Mouse (Mus musculus) frontal cortex, postnatal 14 days (tissue): ENCODE data around the gene Zfp825.
"Not testable (repeated sequence)": the region's sequence is repeated elsewhere in the genome, so short reads cannot be mapped to it uniquely, and the experiment has no call there.

Experiments
- DNase-seq, 2 experiments: peaks; one replicate each; pipeline ENCODE4 v3.0.0; 2022; ENCODE audit warnings: low spot score in 2 of 2

Zfp825 gene

DNA sequence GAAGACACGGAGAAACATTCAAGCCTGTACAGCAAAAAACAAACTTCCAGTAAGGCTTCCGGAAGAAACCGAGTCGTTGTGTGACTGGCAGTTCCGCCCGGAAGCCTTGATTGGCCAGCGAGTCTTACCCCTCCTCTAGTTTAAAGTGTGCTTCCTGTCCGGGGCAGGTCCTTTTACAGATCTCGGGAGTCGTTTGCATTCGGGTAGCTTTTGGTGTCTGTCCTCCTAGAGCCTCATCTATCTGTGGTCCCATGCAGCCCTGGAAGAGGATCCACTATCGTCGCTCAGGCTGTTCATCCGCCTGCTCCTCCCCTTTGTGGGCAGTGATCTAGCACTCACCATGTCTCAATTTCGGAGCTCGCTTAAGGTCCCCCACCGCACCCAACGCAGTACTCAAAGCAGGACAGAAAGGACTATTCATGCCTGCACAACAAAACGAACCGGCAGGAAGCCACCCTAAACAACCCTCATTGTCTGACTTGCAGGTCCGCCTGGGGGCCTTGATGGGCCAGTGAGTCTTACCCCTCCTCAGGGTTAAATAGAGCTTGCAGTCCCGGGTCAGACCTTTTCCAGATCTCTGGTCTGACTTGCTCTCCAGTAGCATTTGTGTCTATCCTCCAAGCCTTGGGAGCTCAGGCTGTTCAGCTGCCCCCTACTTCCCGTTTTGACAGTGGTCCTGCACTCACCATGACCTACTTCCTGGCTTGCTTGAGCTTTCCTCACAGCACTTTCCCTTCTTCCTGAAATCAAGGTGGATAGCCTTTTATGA is at the start of gene Zfp825:
Zfp825 (minus strand) TSS at position 82 of the 769 bp plus-strand sequence.
- DNase-seq = peak; percentile 60 to 70

DNA sequence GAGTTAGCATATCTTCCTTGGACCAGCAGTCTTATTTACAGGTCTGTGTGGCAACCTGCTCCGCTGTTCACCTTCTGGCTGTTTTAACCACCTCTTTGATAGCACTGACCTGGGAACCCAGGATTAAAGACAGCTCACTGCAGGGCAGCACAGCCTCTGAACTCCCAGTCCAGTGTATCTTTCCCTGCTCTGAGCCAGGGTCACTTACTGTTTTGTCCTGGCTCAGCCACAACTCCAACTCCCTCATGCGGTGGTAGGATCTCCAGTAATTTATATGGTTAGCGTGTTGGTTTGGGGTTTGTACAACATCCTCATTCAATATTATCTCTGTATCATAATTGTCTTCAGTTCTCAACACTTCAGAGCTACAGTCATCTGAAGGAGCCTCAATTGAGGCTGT is 41.6 kb upstream of the Zfp825 start:
- not testable (repeated sequence) for DNase-seq

DNA sequence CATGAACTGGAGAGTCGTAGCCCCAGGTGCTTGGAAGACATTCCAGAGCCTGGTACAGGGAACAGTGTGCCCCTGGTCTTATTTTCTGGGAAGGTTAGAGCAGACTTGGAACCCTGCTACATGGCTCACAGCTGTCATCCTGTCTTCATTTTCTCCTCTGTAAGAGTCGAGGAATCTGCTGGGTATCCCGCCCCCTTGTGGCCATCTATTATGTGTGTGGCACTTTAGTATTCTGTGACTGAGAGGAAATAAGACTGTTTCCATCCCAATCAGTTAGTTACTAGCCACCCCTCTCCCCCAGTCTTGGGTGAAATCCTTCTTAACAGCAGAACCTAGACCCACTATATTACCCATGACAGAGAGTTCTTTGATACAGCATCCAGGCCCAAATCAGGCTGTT is 41.1 kb upstream of the Zfp825 start:
- DNase-seq = peak in 1 of 2 experiments; percentile 39

DNA sequence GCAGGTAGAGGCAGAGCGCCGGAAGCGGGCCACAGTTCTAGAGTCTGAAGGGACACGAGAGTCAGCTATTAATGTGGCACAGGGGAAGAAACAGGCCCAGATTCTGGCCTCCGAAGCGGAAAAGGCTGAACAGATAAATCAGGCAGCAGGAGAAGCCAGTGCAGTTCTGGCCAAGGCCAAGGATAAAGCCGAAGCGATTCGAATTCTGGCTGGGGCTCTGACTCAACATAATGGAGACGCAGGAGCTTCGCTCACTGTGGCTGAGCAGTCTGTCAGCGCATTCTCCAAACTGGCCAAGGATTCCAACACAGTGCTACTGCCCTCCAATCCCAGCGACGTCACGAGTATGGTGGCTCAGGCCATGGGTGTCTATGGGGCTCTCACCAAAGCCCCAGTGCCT is 40.3 kb upstream of the Zfp825 start:
- no peak for DNase-seq

DNA sequence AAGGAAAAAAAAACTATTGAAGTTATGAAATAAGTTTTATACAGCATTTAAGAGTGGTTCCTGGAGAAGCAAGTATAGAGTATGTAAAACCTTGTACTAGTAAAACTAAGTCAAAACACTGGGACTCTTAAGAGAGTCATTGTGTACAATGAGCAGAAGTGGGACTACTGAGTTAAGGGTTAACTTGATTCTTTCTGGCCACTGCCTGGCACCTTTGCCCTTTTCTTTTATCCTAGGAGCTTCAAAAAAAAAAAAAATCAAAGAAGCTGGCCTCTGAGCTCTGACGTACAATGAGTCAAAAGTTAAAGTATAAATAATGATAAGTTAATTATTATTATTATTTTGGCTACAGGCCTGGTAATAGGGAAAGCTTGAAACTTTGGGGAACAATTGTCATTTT is 37.5 kb upstream of the Zfp825 start:
- not testable (repeated sequence) for DNase-seq

DNA sequence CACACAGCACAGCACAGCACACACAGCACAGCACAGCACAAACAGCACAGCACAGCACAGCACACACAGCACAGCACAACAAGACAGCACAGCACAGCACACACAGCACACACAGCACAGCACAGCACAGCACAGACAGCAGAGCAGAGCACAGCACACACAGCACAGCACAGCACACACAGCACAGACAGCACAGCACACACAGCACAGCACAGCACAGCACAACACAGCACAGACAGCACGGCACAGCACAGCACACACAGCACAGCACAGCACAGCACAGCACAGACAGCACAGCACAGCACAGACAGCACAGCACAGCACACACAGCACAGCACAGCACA is 35.6 kb upstream of the Zfp825 start:
- not testable (repeated sequence) for DNase-seq

GRCm38 (mm10) chr13:74528519-74529371 is 35.0 kb upstream of the Zfp825 start:
- DNase-seq = not testable (repeated sequence)

DNA sequence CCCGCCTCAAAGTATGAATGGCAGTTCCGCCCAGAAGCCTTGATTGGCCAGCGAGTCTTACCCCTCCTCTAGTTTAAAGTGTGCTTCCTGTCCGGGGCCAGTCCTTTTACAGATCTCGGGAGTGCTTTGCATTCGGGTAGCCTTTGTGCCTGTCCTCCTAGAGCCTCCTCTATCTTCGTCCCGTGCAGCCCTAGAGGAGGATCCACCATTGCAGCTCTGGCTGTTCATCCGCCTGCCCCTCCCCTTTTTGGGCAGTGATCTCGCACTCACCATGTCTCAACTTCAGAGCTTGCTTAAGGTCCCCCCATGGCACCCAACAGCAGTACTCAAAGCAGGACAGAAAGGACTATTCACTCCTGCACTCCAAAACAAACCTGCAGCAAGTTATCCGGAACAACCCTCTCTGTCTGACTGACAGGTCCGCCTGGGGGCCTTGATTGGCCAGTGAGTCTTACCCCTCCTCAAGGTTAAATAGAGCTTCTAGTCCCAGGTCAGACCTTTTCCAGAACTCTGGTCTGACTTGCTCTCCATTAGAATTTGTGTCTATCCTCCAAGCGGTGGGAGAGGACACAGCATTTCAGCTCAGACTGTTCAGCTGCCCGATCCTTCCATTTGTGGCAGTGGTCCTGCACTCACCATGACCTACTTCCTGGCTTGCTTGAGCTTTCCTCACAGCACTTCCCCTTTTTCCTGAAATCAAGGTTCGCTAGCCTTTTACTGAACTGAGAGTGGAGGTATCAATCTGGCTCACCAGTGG is 28.9 kb upstream of the Zfp825 start:
- peak; percentile 46 to 53 for DNase-seq

GRCm38 (mm10) chr13:74522141-74522480 is 28.3 kb upstream of the Zfp825 start:
- DNase-seq = not testable (repeated sequence)

GRCm38 (mm10) chr13:74507981-74508380 is 14.2 kb upstream of the Zfp825 start:
- not testable (repeated sequence) for DNase-seq

GRCm38 (mm10) chr13:74502851-74503250 is 9.1 kb upstream of the Zfp825 start:
- not testable (repeated sequence) for DNase-seq

DNA sequence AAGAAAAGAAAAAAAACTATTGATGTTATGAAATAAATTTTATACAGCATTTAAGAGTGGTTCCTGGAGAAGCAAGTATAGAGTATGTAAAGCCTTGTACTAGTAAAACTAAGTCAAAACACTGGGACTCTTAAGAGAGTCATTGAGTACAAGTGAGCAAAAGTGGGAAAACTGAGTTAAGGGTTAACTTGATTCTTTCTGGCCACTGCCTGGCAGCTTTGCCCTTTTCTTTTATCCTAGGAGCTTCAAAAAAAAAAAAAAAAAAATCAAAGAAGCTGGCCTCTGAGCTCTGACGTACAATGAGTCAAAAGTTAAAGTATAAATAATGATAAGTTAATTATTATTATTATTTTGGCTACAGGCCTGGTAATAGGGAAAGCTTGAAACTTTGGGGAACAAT is 5.9 kb upstream of the Zfp825 start:
- DNase-seq = not testable (repeated sequence)

DNA sequence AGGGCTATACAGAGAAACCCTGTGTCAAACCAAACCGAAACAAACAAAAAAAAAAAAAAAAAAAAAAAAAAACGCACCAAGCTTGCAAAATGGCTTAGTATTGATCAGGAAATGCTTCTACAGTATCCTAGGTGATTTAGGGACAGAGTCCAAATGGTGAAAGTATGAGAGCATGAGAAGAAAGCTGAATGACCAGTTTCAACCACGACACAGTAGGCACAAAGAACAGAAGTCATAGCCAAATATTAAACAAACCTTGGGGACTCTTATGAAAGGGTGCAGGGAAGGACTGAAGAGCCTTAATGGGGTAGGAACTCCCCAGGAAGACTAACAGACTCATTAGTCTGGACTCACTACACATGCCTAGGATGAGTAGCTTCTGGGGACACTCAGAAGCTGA is 9.5 kb downstream of the Zfp825 start:
- not testable (repeated sequence) for DNase-seq

- not testable (repeated sequence) for DNase-seq
Observed at GRCm38 (mm10) chr13:74471468-74471867, 22.3 kb downstream of the Zfp825 start.

DNA sequence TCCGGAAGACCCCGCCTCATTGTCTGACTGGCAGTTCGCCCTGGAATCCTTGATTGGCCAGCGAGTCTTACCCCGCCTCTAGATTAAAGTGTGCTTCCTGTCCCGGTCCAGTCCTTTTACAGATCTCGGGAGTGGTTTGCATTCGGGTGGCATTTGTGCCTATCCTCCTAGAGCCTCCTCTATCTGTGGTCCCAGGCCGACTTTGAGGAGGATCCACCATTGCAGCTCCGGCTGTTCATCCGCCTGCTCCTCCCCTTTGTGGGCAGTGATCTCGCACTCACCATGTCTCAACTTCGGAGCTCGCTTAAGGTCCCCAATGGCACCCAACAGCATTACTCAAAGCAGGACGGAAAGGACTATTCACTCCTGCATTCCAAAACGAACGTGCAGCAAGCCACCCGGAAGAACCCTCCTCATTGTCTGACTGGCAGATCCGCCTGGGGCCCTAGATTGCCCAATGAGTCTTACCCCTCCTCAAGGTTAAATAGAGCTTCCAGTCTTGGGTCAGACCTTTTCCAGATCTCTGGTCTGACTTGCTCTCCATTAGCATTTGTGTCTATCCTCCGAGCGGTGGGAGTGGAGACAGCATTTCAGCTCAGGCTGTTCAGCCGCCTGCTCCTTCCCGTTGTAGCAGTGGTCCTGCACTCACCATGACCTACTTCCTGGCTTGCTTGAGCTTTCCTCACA is 30.9 kb downstream of the Zfp825 start:
- peak; percentile 63 to 66 for DNase-seq

GRCm38 (mm10) chr13:74462318-74462698 is 31.5 kb downstream of the Zfp825 start:
- DNase-seq = not testable (repeated sequence)

DNA sequence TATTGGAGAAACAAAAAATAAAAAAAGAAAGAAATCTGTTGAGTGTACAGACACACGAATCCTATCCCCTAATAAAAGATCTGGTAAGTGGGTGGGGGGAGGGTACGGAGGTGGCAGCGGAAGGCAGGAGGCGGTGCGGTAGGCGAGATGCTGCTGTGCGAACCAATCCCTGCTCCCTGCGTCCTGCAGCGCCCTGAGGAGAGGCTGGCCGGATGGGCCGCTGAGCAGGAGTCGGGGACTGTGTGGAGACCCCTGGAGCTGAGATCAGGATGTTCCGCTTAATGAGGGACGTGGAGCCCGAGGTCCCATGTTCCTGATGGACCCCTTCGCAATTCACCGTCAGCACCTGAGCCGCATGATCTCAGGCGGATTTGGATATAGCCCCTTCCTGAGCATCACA is 53.9 kb downstream of the Zfp825 start:
- DNase-seq = no peak
